Mouse (Mus musculus): Measurements from ENCODE around the gene Rps6ka3.

- no peak for TF ChIP-seq CTCF (IDR thresholded peaks at IDR 0.05; ENCODE audit: insufficient read depth, low read length)
- no peak for TF ChIP-seq POLR2A (IDR thresholded peaks at IDR 0.05; ENCODE audit: borderline replicate concordance, extremely low read depth, low read depth, low read length)
Observed at GRCm38 (mm10) chrX:159302349-159303311, 92.5 kb downstream of the Rps6ka3 start.

Data from lung, adult 2 months (tissue).